Mouse (Mus musculus) skeletal muscle tissue, adult 2 months (tissue): ENCODE data around the gene 1110051M20Rik.

ENCODE experiments used
- DNase-seq: peaks from one replicate; pipeline ENCODE4 v3.0.0-alpha.2; 2012; ENCODE audit warnings: low read depth, low spot score

1110051M20Rik gene

GRCm38 (mm10) chr2:91306589-91306988 lies 137.9 kb downstream of the 1110051M20Rik start:
- no peak for DNase-seq

DNA sequence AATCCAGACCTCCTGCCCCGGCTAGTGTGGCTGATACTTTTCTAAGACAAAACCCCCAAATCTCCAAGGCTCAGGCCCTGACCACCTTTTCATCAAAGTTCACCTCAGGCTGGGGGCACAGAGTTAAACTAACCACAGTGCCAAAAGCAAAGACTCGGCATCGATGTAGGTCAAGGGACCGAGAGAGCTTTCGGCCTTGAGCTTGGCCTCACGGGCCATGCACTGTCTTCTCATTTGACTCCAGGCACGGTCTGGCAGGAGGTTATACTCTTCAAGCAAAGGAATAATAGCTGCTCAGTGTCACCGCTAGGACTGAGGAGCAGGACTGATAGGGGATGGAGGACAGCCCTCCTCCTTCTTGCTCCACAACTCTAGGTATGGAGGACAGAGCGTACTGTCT lies 138.6 kb downstream of the 1110051M20Rik start:
- no peak for DNase-seq

DNA sequence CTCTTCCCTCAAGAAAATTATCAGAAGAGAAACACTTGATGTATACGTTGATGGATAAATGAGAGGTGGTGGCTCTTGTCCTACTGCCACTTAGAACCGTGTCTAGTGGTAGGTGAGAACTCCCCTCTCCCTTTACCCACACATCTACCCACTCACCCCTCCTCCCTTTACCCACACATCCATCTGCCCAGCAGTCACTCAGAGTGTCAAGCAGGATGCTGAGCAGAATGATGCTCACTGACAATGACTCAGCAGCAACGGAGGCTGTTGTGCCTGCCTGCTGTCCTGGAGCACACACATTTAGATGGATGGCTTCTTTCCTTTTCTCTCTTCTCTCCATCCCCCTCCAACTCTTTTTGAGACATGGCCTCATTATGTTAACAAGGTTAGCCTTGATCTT lies 141.7 kb downstream of the 1110051M20Rik start:
- no peak for DNase-seq

GRCm38 (mm10) chr2:91301836-91302235 lies 142.7 kb downstream of the 1110051M20Rik start:
- no peak for DNase-seq

- no peak for DNase-seq
Observed at GRCm38 (mm10) chr2:91300784-91301183, 143.7 kb downstream of the 1110051M20Rik start.

DNA sequence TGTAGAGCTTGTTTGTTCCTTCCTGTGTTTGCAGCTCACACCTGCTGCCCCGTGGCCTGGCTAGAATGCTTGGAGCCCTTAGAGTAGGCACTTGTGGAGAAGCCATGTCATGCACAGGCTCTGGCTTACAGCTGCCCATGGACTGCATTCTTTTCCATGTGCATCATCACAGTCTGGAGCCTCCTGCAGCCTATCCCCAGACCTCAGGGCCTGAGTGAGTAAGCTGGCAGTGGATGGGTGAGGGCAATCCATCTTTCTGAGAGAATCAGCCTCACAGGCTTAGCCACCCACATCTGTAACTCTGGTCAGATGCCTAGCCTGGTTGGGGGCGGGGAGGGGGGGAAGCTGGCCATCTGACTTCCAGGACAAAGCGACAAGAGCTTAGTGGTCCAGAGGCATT lies 145.3 kb downstream of the 1110051M20Rik start:
- DNase-seq: no peak

DNA sequence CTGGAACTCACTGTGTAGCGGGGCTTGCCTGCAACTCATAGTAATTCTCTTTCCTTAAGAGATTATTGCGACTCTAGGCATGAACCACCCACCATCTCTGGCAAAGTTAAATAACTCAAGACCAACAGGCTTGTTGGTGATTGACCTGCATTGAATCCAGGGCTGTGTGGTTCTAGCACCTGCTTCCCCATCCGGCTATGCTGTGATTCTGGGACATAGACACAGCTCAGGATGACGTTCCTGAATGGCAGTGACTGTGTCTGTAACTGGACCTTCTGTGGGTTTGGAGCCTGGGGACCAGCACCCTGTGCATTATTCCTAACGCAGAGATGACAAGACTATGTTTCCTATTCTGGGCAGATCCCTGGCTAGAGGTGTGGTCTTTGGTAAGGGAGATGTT lies 148.6 kb downstream of the 1110051M20Rik start:
- DNase-seq: no peak

GRCm38 (mm10) chr2:91294226-91294625 lies 150.3 kb downstream of the 1110051M20Rik start:
- DNase-seq: no peak

DNA sequence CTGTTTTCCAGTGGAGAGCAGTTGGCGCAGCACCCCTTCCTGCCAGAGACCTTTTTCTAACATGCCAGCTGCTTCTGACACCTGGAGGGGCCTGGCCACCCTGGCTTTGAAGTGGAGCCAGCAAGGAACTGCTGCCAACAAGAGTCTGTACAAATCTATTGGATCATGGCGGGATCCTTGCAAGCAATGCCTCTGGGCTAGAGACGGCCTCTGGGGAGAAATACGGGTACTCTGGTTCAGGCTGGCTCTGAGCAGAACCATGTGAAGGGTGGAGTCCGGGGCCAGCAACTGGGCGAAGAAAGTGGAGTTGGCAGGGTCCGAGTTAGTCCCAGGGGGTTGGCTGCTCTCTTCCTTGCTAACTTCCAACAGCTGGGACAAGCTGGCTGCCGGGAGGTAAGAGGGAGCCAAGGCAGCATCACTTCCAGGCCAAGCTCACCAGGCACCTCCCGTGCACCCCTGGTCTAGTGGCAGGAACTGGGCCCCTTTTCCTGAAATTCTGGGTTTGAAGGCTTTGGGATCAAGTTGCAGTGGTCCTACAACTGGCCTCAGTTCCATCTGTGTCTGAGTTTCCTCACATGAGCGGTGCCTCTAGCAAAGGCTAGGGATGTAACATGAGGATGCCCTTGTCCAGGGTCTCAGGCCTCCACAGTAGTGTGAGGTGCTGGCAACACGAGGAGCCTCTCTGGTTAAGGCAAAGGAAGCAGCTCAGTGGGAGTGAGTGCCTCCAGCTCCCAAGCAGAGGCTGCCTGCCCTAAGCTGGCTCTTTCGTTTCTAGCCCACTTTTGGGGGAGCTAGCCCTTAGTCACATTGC lies 153.1 kb downstream of the 1110051M20Rik start:
- peak; percentile 71 for DNase-seq

DNA sequence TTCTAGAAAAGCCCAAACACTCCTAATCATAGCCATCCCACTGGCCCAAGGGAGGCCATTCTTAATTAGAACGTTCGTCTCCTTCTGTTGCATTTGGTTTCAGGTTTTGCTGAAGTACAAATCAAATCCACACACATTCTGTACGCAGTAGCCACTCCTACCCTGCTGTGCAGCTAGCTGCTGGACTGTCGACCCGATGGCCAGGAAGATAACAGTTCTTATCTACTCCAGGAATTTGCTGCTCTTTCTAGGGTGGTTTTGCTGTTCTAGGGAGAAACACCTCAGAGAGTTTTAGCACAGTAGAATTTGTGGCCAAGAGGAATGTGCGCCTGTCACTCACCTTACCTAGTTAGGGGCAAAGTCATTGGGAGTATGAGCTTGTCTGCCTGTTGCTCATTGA lies 156.9 kb downstream of the 1110051M20Rik start:
- no peak for DNase-seq

DNA sequence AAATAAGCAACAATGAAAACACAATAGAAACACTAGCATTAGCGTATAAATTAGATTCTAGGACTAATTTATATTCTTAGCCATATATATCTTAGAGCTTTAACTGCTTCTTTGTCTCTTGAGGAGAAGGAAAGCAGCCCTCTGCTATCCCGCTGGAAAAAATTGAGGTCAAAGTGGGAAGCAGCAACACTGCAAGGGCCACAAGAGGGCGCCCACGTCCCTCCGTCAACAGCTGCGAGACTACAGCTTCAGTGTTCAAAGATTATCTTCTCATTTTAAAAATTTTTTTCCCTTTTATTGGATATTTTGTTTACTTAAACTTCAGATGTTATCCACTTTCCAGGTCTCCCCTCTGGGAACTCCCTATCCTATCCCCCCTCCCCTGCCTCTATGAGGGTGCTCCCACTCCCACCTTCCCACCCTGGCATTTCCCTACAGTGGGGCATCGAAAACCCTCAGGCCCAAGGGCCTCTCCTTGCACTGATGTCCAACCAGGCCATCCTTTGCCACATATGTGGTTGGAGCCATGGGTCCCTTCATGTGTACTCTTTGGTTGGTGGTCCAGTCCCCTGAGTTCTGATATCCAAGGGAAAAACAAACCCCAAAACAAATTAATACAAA lies 158.5 kb downstream of the 1110051M20Rik start:
- peak; percentile 63 for DNase-seq

DNA sequence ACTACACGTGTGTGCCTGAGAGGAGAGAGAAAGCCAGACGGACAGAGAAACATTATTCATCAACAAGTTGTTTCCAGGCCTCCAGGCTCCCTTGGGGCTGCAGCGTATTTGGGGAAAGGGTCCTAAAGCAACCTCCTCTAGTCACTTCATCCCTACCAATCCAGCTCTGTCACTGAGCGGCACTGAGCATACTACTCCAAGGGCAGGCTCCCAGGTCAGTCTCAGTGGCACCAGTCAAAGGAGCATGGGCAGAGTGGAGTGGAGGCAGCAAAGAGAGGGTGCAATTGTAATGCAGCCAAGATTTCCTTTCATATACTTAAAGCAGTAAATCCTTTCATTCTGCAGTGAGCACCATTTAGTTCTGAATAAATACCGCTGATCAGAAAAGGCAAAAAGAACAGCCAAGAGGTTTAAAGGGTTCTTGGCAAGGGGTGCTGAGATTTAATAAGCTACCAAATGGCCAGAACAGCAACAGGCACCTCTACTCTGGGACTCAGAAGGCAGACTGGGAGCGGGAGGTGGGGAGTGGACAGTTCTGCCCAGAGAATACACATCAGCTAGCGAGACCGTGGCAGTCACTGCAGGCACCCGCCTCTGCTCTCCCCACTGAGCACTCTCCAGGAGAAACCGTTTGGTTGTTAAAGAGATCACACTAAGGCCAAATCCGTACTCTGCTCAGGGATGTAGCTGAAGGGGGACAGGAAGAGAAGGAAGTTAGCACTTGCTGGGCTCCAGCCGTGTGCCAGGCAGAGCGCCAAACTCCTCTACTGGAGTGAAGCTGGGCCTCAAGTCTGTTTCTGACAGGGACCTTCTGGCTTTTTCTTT lies 159.9 kb downstream of the 1110051M20Rik start:
- DNase-seq: no peak

GRCm38 (mm10) chr2:91283972-91284371 lies 160.5 kb downstream of the 1110051M20Rik start:
- no peak for DNase-seq

GRCm38 (mm10) chr2:91281366-91281765 lies 163.1 kb downstream of the 1110051M20Rik start:
- no peak for DNase-seq

DNA sequence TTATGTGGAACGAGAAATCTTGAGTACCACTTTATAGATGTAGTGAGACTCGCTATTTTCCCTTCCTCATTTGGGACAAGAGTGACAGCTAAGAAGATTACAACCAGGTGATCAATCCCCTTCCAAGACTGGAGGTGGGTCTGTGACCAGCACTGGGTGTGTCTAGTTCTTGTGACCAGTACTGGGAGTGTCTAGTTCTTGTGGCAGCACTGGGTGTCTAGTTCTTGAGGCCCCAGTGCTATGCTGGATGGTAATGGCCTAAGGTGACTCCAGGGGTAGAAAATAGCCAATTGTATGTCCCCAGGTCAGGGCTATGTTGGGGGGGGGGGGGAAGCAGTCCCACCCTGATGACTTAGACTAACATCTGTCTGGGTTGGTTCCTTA lies 165.1 kb downstream of the 1110051M20Rik start:
- DNase-seq: no peak

- DNase-seq: no peak
Observed at GRCm38 (mm10) chr2:91278749-91279371, 165.6 kb downstream of the 1110051M20Rik start.

DNA sequence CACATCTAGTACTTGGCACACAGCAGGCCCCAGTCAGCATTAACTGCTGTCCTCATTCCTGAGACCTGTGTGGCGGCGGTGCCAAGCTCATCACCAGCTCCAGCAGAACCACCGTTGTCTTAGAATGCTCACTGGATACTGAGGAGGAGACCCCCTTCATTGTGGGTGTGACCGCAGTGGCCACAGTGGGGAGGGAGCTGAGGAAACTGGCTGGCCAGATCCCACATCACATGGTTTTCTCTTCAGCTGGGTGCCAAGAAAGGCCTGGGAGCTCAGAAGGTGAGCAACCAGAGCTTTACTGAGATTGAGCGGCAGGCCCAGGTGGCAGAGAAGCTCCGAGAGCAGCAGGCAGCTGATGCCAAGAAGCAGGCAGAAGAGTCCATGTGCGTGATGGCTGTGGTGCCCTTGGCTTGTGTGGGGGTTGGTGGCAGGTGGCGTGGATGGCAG lies 174.8 kb downstream of the 1110051M20Rik start:
- peak; percentile 87 for DNase-seq

DNA sequence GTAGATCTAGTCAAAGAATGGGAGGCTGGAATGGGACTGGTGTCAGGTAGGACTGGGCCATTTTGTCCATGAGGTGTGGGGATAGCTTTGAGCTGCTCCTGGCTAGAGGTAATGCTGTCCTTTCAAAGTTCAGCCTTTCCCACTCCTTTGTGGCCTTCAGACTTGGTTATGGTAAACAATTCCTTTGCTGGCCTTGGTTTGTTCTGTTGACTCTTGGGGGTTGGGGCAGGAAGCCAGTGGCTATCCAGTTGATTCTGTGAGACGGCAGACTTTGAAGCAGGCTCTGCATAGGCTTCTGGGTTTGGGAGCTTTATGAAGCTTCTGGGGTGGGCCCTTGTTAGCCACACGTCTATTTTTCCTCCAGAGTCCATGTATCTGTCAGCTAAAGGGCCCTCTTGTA lies 175.8 kb downstream of the 1110051M20Rik start:
- DNase-seq: no peak

- DNase-seq: no peak
Observed at GRCm38 (mm10) chr2:91268042-91268441, 176.5 kb downstream of the 1110051M20Rik start.

- DNase-seq: peak; percentile 98
Observed at GRCm38 (mm10) chr2:91264711-91265681, 179.5 kb downstream of the 1110051M20Rik start, which contains the start of gene Arfgap2. TSS of gene Arfgap2 (plus strand) at chr2:91264974.
